Mouse (Mus musculus) cerebellum, adult 2 months (tissue): ENCODE data around the gene Wnt16. TPM values are rescaled to one million over a fixed set of nuclear protein-coding genes. Genes with fewer than 3 reads are reported as not detected.
A peak's percentile ranks its signal among the peaks of the same experiment; 100 is the strongest.

ENCODE experiments used
- DNase-seq, 2 experiments: peaks; one replicate each; pipeline ENCODE4 v3.0.0; 2021
- H3K27ac ChIP-seq: fragments of 200-500 bp; 2 replicates; pipeline ENCODE4 v1.5.1; 2012; ENCODE audit warnings: low read length, control low read depth, inconsistent platforms; ENCODE audit not compliant: insufficient read depth
- H3K27me3 ChIP-seq: fragments of 200-500 bp; 2 replicates; pipeline ENCODE4 v1.6.1; 2012; ENCODE audit warnings: inconsistent platforms, mild to moderate bottlenecking, low read length, moderate library complexity; ENCODE audit not compliant: control insufficient read depth, insufficient read depth
- H3K4me1 ChIP-seq: fragments of 200-500 bp; 2 replicates; pipeline ENCODE4 v1.6.1; 2011; ENCODE audit warnings: low read length; ENCODE audit not compliant: control insufficient read depth, insufficient read depth
- H3K4me3 ChIP-seq: fragments of 200-500 bp; replicated peaks from 2 replicates; pipeline ENCODE3; 2011; ENCODE audit warnings: mild to moderate bottlenecking, low read depth, low read length, control low read depth; ENCODE audit not compliant: insufficient read depth
- CTCF ChIP-seq: fragments of 200-500 bp; IDR thresholded peaks from 2 replicates; pipeline ENCODE4 v1.5.1; 2011; ENCODE audit warnings: low read depth, mild to moderate bottlenecking, control low read depth, low read length, moderate library complexity, borderline replicate concordance; ENCODE audit not compliant: insufficient read depth
- POLR2A ChIP-seq: fragments of 200-500 bp; IDR thresholded peaks from 2 replicates; pipeline ENCODE4 v1.6.1; 2011; ENCODE audit warnings: low read length, control low read depth, borderline replicate concordance; ENCODE audit not compliant: insufficient read depth
- WGBS: fragments of 180-500 bp; shearing (Covaris S2); methylation state at CpG from one replicate; pipeline ENCODE4 v1.1.7; 2018; 5-methylcytosine and 5-hydroxymethylcytosine counted together
- polyA plus RNA-seq: library from polyadenylated mRNA; depleted of rRNA; stranded (reverse); fragments of >200 nt; gene quantifications from 2 replicates; pipeline ENCODE4 v1.2.3, GENCODE M21; 2012

The Wnt16 gene
- polyA plus RNA-seq, 1 experiment = 0.80 TPM

GRCm38 (mm10) chr6:22268677-22269076 is 19.4 kb upstream of the Wnt16 start:
- Histone ChIP-seq H3K4me1 (no peaks in the 10 kb centered on the region), H3K27me3 (no peaks in the 10 kb centered on the region), H3K27ac (no peak overlapping the region), H3K4me3 (no peak overlapping the region)
- TF ChIP-seq POLR2A (no peak), CTCF (no peak)
- no peak for DNase-seq

DNA sequence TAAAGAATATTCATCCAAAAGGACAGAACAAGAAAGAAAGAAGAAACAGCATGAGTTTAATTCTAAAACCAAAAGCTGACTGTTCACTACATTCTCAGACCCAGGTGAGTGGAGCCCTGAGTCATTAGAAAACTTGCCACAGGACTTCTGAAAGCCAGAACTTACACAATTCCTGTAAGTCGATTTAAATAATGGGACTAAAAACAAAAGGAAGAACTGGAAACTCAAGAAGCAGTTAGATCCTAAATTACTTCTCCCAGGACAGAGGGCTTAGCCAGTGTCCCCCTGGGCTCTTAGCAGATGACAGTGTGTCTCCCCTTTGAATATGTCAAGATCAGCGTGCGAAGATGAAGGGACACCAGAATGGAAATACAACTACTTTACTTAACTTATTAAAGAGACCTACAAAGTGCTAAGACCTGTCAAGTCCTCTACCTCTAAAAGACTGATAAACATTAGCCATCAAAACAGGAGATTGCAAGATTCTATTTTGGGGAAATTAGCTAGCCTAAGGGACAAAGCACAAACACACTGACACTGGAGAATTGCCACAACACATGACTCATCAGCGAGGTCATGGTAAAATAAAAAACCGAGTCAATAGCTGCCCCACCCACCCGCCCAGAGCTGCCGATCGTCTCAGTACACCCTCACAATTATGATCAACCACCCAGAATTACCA is 18.0 kb upstream of the Wnt16 start:
- TF ChIP-seq CTCF (no peak), POLR2A (no peak)
- Histone ChIP-seq H3K27me3 (no peaks in the 10 kb centered on the region), H3K27ac (no peak overlapping the region), H3K4me3 (no peak overlapping the region), H3K4me1 (no peaks in the 10 kb centered on the region)
- no peak for DNase-seq
- WGBS = 68% methylated on average over 8 of the region's 8 CpGs

GRCm38 (mm10) chr6:22277941-22278340 is 10.1 kb upstream of the Wnt16 start:
- Histone ChIP-seq H3K27me3 (no peaks in the 10 kb centered on the region), H3K4me3 (no peak overlapping the region), H3K4me1 (no peaks in the 10 kb centered on the region; the same call in 1 of the 2 replicates), H3K27ac (no peak overlapping the region)
- DNase-seq = no peak
- WGBS = 97% methylated on average over 3 of the region's 3 CpGs
- no peak for TF ChIP-seq POLR2A

DNA sequence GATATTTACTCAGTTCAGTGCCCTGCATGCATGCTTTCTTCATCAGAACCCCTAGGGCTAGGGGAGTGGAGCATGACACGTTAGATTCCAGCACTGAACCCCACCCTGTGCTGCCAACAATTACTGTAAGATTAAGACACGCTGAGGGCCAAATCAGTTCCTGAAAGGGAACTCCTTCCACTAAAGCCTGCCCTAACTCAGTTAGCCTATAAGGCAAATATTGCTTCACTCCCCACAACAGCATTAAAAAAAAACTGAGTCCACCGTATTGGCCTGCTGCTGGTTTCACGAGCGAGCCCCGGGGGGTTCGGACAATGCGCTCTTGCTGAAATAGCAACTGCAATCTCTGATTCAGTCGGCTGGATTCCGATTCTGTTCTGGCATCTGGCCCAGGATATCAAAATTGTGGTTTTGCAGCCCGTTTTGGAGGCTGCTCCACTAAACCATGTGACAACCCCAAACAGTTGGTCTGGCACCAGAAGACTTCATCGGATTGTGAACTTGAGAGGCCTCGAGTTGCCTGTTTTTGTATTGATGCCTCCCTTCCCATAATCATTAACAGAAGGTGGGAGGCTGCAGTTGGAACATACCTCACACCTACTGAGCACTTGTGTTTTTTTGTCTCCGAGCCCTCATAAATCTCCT is 7.7 kb upstream of the Wnt16 start:
- TF ChIP-seq POLR2A = no peak
- TF ChIP-seq CTCF = no peak
- H3K27me3 ChIP-seq = no peaks in the 10 kb centered on the region
- no peaks in the 10 kb centered on the region; the same call in 1 of the 2 replicates for H3K4me1 ChIP-seq
- 6% methylated on average over 14 of the region's 14 CpGs for WGBS
- no peak overlapping the region for H3K4me3 ChIP-seq
- no peak overlapping the region for H3K27ac ChIP-seq
- peak; percentile 21 to 40 for DNase-seq

DNA sequence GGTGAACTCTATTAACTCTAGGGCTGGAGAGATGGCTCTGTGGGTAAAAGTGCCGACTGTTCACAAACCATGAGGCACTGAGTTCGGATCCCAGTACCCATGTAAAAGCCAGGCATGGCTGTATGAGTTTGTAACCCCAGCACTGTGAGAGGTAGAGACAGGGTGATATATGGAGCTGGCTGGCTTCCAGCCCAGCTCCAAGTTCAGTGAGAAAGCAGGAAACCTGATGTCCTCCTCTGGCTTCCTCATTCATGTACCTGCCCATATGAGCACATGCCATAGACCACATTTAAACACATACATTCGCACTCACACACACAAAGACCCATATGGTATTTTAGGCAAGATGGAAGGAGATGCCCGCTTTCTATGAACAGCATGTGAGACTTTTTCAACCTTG is 5.6 kb upstream of the Wnt16 start:
- no peak overlapping the region for H3K4me3 ChIP-seq
- no peak overlapping the region for H3K27ac ChIP-seq

GRCm38 (mm10) chr6:22288737-22289460 is 872 bp downstream of the Wnt16 start:
- TF ChIP-seq CTCF = no peak
- TF ChIP-seq POLR2A = no peak
- H3K4me1 ChIP-seq = no peaks in the 10 kb centered on the region; the same call in 1 of the 2 replicates
- H3K27ac ChIP-seq = no peak overlapping the region
- DNase-seq = peak; percentile 13 to 33
- H3K27me3 ChIP-seq = peaks cover 4% of the 10 kb centered on the region; the same call in 1 of the 2 replicates
- WGBS = under 1% methylated on average over 38 of the region's 38 CpGs
- H3K4me3 ChIP-seq = peak overlapping the region; percentile 42

More for the DNA sequence above, 5.6 kb upstream of the Wnt16 start:
- Histone ChIP-seq H3K4me1 (no peaks in the 10 kb centered on the region; the same call in 1 of the 2 replicates), H3K27me3 (no peaks in the 10 kb centered on the region)
- no peak for DNase-seq
- TF ChIP-seq POLR2A = no peak
- TF ChIP-seq CTCF = no peak
- 95% methylated on average over 4 of the region's 4 CpGs for WGBS

- DNase-seq = no peak
- WGBS = 9% methylated on average over 21 of the region's 21 CpGs
- Histone ChIP-seq H3K4me1 (no peaks in the 10 kb centered on the region; the same call in 1 of the 2 replicates), H3K27ac (no peak overlapping the region), H3K27me3 (peaks cover 4% of the 10 kb centered on the region; the same call in 1 of the 2 replicates), H3K4me3 (peak overlapping the region; percentile 21)
- TF ChIP-seq POLR2A = no peak
- no peak for TF ChIP-seq CTCF
Measured at GRCm38 (mm10) chr6:22289461-22290021, 1.5 kb downstream of the Wnt16 start.

- Histone ChIP-seq H3K4me1 (no peaks in the 10 kb centered on the region; the same call in 1 of the 2 replicates), H3K27ac (no peak overlapping the region), H3K4me3 (no peak overlapping the region), H3K27me3 (peaks cover 4% of the 10 kb centered on the region; the same call in 1 of the 2 replicates)
- TF ChIP-seq CTCF (no peak), POLR2A (no peak)
- 83% methylated on average over 8 of the region's 8 CpGs for WGBS
- DNase-seq = no peak
Measured at GRCm38 (mm10) chr6:22290790-22291189, 2.8 kb downstream of the Wnt16 start.
